Mouse (Mus musculus): Measurements from ENCODE around the gene Akr1a1. TPM values are rescaled to one million over a fixed set of nuclear protein-coding genes. Genes with fewer than 3 reads are reported as not detected.

Gene Akr1a1
- total and polyA plus RNA-seq, 3 experiments, result 373 to 533 (median 470) TPM

DNA sequence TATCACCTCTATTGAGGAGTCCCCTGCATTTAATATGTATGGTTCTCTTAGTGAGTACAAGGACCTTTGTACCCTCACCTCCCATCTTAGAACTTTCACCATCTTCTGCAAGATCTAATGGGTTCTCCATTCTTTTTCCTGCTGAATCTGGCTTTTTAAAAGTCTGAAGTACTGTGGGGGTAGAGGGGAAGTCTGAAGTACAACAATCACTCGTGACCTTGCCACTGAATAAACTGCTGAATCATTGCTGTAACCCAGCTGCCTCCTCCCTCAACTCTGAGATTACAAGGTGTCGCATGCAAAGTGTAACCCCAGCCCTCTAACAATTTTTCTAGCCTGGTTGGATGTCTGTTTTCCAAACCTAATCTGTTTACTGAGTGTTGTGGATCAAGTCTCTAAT, 3.6 kb upstream of the Akr1a1 start:
- H3K27me3 ChIP-seq (replicated peaks), result no peaks in the 10 kb centered on the region
- no peak overlapping the region for H3K27ac ChIP-seq (ENCODE audit: insufficient read depth, low read depth)
- TF ChIP-seq MAFK (IDR thresholded peaks at IDR 0.05; ENCODE audit: insufficient replicate concordance, low read length) (0 out of 2 replicates have a peak, but pooled peaks have one; percentile 53), HCFC1 (IDR thresholded peaks at IDR 0.05; ENCODE audit: low read depth, low read length) (no peak)
- dilution Hi-C loops (cut with MboI; ENCODE audit: extremely low pct_ligation_motif_present, extremely low pct_unique_long_range_greater_than_20kb, low sequenced_read_pairs) (no loop called here), in situ Hi-C loops (cut with MboI; ENCODE audit: low pct_ligation_motif_present, low pct_unique_long_range_greater_than_20kb, low sequenced_read_pairs) (no loop called here)
- H3K9me3 ChIP-seq (replicated peaks; ENCODE audit: low read length), result no peaks in the 10 kb centered on the region
- H3K4me1 ChIP-seq (ENCODE audit: control insufficient read depth in 1 of 2, insufficient read depth in 2 of 2), result peaks cover 3 to 24% of the 10 kb centered on the region in 2 experiments; a peak in 3 of 4 replicates
- no peak overlapping the region for H3K4me3 ChIP-seq (replicated peaks in 1 of 3; ENCODE audit: low read depth in 2 of 3, low read length in 2 of 3, poor library complexity in 1 of 3)
- H3K79me2 ChIP-seq (replicated peaks; ENCODE audit: control insufficient read depth, extremely low read depth, insufficient read depth, poor library complexity, severe bottlenecking), result peaks cover 13% of the 10 kb centered on the region
- DNase-seq (ENCODE audit: extremely low read depth), result no peak
- no peak overlapping the region for H3K4me2 ChIP-seq (ENCODE audit: insufficient read depth, low read depth, poor library complexity, severe bottlenecking)
- peaks cover 0 to under 1% of the 10 kb centered on the region in 2 experiments for H3K36me3 ChIP-seq (replicated peaks in 1 of 2; ENCODE audit: control insufficient read depth in 1 of 2, insufficient read depth in 1 of 2, low read length in 1 of 2)
- no peak overlapping the region; the same call in 1 of the 2 replicates for H3K9ac ChIP-seq (ENCODE audit: insufficient read depth, low read depth)

DNA sequence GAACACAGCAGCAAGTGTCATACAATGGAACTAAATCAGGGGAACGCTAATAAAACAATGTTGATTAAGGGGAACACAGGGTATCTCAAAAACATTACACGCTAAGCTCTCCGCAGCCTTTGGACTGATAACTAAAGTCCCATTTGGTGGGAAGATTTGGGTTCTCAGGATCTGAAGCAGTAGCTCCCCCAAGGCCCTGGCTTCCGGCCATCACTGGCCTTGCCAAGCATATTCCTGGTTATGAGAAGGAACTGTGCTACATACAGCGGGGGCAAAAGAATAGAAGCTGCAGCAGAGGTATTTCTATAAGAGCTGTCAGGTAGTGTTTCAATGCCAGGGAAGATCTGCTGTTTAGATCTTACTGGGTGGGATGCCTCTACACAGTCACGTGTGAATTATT, 1.7 kb upstream of the Akr1a1 start:
- no peaks in the 10 kb centered on the region for H3K27me3 ChIP-seq (replicated peaks)
- no peak for DNase-seq (ENCODE audit: extremely low read depth)
- H3K27ac ChIP-seq (ENCODE audit: insufficient read depth, low read depth), result no peak overlapping the region
- in situ Hi-C loops (cut with MboI; ENCODE audit: low pct_ligation_motif_present, low pct_unique_long_range_greater_than_20kb, low sequenced_read_pairs), result no loop called here
- peaks cover 0 to 8% of the 10 kb centered on the region in 2 experiments for H3K36me3 ChIP-seq (replicated peaks in 1 of 2; ENCODE audit: control insufficient read depth in 1 of 2, insufficient read depth in 1 of 2, low read length in 1 of 2)
- no peak overlapping the region for H3K4me3 ChIP-seq (replicated peaks in 1 of 3; ENCODE audit: low read depth in 2 of 3, low read length in 2 of 3, poor library complexity in 1 of 3)
- peaks cover 31% of the 10 kb centered on the region for H3K79me2 ChIP-seq (replicated peaks; ENCODE audit: control insufficient read depth, extremely low read depth, insufficient read depth, poor library complexity, severe bottlenecking)
- TF ChIP-seq CTCF (conservative IDR thresholded peaks at IDR 0.05 in 1 of 2, IDR thresholded peaks at IDR 0.05 in 1 of 2; ENCODE audit: low read depth in 2 of 2, low read length in 2 of 2), result no peak
- no peak for TF ChIP-seq USF1 (IDR thresholded peaks at IDR 0.05; ENCODE audit: low read depth, low read length)
- TF ChIP-seq JUND (conservative IDR thresholded peaks at IDR 0.05; ENCODE audit: low read depth, low read length), result no peak
- no peak for TF ChIP-seq ZC3H11A (IDR thresholded peaks at IDR 0.05; ENCODE audit: low read depth, low read length)
- TF ChIP-seq RCOR1 (conservative IDR thresholded peaks at IDR 0.05; ENCODE audit: low read depth, low read length), result no peak
- no peak for TF ChIP-seq MXI1 (IDR thresholded peaks at IDR 0.05; ENCODE audit: low read depth, low read length)
- no peak for TF ChIP-seq SIN3A (IDR thresholded peaks at IDR 0.05; ENCODE audit: low read length)
- TF ChIP-seq USF2 (conservative IDR thresholded peaks at IDR 0.05; ENCODE audit: low read depth, low read length), result no peak
- no peak for TF ChIP-seq POLR2AphosphoS2 (IDR thresholded peaks at IDR 0.05; ENCODE audit: low read depth, low read length)
- dilution Hi-C loops (cut with MboI; ENCODE audit: extremely low pct_ligation_motif_present, extremely low pct_unique_long_range_greater_than_20kb, low sequenced_read_pairs), result no loop called here
- no peak overlapping the region for H3K9ac ChIP-seq (ENCODE audit: insufficient read depth, low read depth)
- peaks cover 3 to 37% of the 10 kb centered on the region in 2 experiments; a peak in 3 of 4 replicates for H3K4me1 ChIP-seq (ENCODE audit: control insufficient read depth in 1 of 2, insufficient read depth in 2 of 2)
- H3K4me2 ChIP-seq (ENCODE audit: insufficient read depth, low read depth, poor library complexity, severe bottlenecking), result no peak overlapping the region
- H3K9me3 ChIP-seq (replicated peaks; ENCODE audit: low read length), result no peaks in the 10 kb centered on the region

DNA sequence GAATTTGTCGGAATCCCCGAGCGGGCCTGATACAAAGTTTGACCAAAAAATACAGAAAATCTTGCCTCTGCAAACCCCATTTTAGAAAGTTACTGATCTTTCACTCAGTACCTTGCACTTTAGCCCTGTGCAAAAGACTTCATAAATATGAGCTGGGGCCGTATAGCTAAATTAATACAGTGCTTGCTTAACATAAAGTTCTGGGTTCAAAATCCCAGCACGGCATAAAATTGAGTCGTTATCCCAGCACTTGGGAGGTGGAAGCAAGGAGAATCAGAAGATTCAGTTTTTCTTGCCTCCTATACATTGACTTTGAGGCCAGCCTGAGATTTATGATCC, 286 bp upstream of the Akr1a1 start:
- no peaks in the 10 kb centered on the region for H3K27me3 ChIP-seq (replicated peaks)
- in situ Hi-C loops (cut with MboI; ENCODE audit: low pct_ligation_motif_present, low pct_unique_long_range_greater_than_20kb, low sequenced_read_pairs), result no loop called here
- no peak overlapping the region for H3K27ac ChIP-seq (ENCODE audit: insufficient read depth, low read depth)
- TF ChIP-seq POLR2A (IDR thresholded peaks at IDR 0.05; ENCODE audit: low read depth, low read length), result 0 out of 2 replicates have a peak, but pooled peaks have one; percentile 38
- peak; percentile 23; the same call in 1 of the 2 replicates for TF ChIP-seq ZMIZ1 (IDR thresholded peaks at IDR 0.05; ENCODE audit: low read depth, low read length)
- no peak; the same call in 1 of the 2 replicates for TF ChIP-seq CHD1 (IDR thresholded peaks at IDR 0.05; ENCODE audit: low read depth, low read length)
- TF ChIP-seq NELFE (IDR thresholded peaks at IDR 0.05; ENCODE audit: low read depth, low read length), result 0 out of 2 replicates have a peak, but pooled peaks have one; percentile 42
- no peak for TF ChIP-seq MYC (IDR thresholded peaks at IDR 0.05; ENCODE audit: low read depth, low read length)
- peaks cover 44% of the 10 kb centered on the region for H3K79me2 ChIP-seq (replicated peaks; ENCODE audit: control insufficient read depth, extremely low read depth, insufficient read depth, poor library complexity, severe bottlenecking)
- peaks cover 3 to 51% of the 10 kb centered on the region in 2 experiments; a peak in 3 of 4 replicates for H3K4me1 ChIP-seq (ENCODE audit: control insufficient read depth in 1 of 2, insufficient read depth in 2 of 2)
- peak overlapping the region; percentile 42 for H3K4me2 ChIP-seq (ENCODE audit: insufficient read depth, low read depth, poor library complexity, severe bottlenecking)
- H3K36me3 ChIP-seq (replicated peaks in 1 of 2; ENCODE audit: control insufficient read depth in 1 of 2, insufficient read depth in 1 of 2, low read length in 1 of 2), result peaks cover 9 to 20% of the 10 kb centered on the region in 2 experiments
- no peaks in the 10 kb centered on the region for H3K9me3 ChIP-seq (replicated peaks; ENCODE audit: low read length)
- DNase-seq (ENCODE audit: extremely low read depth), result no peak
- dilution Hi-C loops (cut with MboI; ENCODE audit: extremely low pct_ligation_motif_present, extremely low pct_unique_long_range_greater_than_20kb, low sequenced_read_pairs), result no loop called here
- peak overlapping the region; percentile 13 to 84 (median 59) for H3K4me3 ChIP-seq (replicated peaks in 1 of 3; ENCODE audit: low read depth in 2 of 3, low read length in 2 of 3, poor library complexity in 1 of 3)
- peak overlapping the region; percentile 82 for H3K9ac ChIP-seq (ENCODE audit: insufficient read depth, low read depth)

All from CH12.LX (cell line).